Mouse (Mus musculus): ENCODE results near the gene Gm49405.

- no peak for TF ChIP-seq CTCF (IDR thresholded peaks at IDR 0.05; ENCODE audit: extremely low read depth, insufficient read depth, low read length)
- TF ChIP-seq POLR2A (IDR thresholded peaks at IDR 0.05; ENCODE audit: extremely low read depth, insufficient read depth, low read length) = no peak
Observed at GRCm38 (mm10) chr19:4052516-4053030, 52.1 kb downstream of the Gm49405 start.

All from cortical plate, adult 2 months (tissue).